Mouse (Mus musculus) layer of hippocampus, postnatal 25 days (tissue): ENCODE measurements around the gene Rp9. TPM values are rescaled to one million over a fixed set of nuclear protein-coding genes. Genes with fewer than 3 reads are reported as not detected.

Experiments
- DNase-seq, 2 experiments: peaks; one replicate each; pipeline ENCODE4 v3.0.0; 2022; ENCODE audit warnings: mixed read lengths in 2 of 2, low spot score in 1 of 2; ENCODE audit errors: extremely low spot score in 1 of 2
- total RNA-seq, 2 experiments: library from RNA; stranded (reverse); gene quantifications; 2 replicates each; pipeline ENCODE4 v1.2.3; 2021

The Rp9 gene
- total RNA-seq, 2 experiments from 2014 or later, result 29.2 to 32.4 TPM

DNA sequence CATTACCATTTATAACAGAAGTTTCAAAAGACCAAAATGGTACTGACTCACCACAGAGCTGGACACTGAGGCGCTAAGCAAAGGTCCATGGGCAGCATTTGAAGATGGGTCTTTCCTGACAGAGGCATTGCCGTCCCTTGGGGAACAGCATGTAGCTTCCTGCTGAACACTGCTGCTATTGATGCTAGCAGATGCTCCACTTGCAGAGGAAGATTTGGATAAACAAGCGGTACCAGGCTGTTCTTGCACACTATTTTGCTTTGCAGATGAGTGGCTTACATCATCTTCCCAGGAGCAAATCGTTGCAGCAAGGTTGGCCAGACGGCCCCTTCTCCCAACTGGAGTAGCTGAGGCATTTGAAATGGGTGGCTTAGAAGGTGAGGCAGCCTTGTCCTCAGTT is 93.5 kb downstream of the Rp9 start:
- DNase-seq, result peak; percentile 7 to 11

DNA sequence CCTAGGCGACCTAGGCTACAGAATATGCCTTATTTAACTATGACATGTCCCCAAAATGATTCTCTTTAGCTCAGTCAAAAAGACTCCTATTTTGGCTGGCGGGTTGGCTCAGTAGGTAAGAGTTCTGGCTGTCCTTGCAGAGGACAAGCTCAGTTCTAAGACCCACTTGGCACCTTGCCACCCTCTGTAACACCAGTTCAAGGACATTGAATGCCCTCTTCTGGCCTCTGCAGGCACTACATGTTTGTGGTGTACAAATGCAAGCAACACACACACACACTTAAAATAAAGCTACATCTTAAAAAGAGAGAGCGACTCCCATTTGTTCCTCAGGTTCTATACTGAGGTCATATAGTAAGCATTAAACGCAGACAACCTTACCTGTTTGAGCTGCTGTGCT is 96.8 kb downstream of the Rp9 start:
- DNase-seq, result no peak

DNA sequence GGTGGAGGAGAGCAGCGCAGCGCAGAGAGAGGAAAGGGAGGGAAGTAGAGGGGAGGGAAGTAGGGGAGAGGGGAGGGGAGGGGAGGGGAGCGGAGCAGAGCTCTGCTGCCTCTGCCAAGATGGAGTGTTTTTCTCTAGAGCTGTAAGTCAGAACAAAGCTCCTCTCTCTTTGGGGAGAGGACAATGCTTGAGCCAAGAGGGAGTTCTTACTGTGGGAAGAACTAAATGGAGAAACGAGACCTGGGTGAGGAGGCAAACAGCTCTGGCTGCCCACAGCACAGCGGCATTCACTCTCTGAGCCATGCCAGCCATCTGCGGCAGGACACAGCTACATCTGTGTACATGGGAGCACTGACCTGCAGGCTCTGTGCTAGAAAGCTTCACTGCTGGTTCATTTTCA is 101.5 kb downstream of the Rp9 start:
- DNase-seq, result no peak

DNA sequence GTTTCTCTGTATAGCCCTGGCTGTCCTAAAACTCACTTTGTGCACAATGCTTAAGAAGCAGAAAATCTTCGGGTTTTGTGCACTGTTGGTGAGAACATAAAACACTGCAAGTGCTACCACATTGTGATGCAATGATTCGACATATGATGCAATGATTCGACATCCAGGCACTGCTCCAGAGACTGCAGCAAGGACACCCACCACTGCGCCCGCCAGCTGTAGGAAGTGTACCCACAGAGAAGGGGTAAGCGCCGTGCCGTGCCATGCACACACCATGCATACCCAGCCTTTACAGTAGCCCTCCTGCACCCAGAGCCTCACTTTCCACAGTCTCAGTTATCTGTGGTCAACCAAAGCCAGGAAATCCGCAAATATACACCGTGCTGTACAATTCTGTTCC is 102.9 kb downstream of the Rp9 start:
- DNase-seq, result no peak

DNA sequence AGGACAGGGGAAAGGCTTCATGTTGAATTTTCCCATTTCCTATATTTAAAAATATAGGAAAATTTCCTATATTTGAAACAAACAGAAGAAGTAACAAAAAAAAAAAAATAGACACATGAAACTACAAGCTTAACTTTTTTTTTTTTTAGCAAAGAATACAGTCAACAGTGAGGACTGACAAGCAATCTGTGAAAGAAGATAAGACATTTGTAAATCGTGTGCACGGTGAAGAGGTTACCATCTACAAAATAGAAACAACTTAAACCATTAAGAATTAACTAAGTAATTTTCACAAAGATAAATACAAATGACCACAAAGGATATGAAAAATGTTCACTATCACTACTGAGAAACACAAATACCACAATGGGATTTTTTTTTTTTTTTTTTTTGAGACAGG is 103.3 kb downstream of the Rp9 start:
- DNase-seq, result no peak

Other genes starting within 250 kb of the Rp9 start
- 10 to 100 TPM; 19.7 to 22.7 TPM for gene Zfp809, start 244.0 kb downstream of the Rp9 start, total RNA-seq
- gene Zfp599, start 209.8 kb downstream of the Rp9 start, total RNA-seq, result 1 to 10 TPM; 5.0 to 5.5 TPM
- 10 to 100 TPM; 16.0 to 17.8 TPM for gene Zfp810, start 162.1 kb downstream of the Rp9 start, total RNA-seq
- gene Anln, start 80.6 kb downstream of the Rp9 start, total RNA-seq, result 10 to 100 TPM; 17.9 to 23.8 TPM
- 1 to 10 TPM; 6.0 to 6.8 TPM for gene 9530077C05Rik, start 58.2 kb downstream of the Rp9 start, total RNA-seq
- gene Gm17545, start 15.5 kb downstream of the Rp9 start, total RNA-seq, result not detected
- 10 to 100 TPM; 22.1 to 25.2 TPM for gene Bbs9, start 6.0 kb upstream of the Rp9 start, total RNA-seq